Mouse (Mus musculus): ENCODE results near the gene Itpr1.

Itpr1 gene

GRCm38 (mm10) chr6:108517241-108517981 lies 304.5 kb downstream of the Itpr1 start:
- no peak for DNase-seq (ENCODE audit: low spot score in 2 of 2)

GRCm38 (mm10) chr6:108517986-108518385 lies 305.1 kb downstream of the Itpr1 start:
- no peak for DNase-seq (ENCODE audit: low spot score in 2 of 2)

DNA sequence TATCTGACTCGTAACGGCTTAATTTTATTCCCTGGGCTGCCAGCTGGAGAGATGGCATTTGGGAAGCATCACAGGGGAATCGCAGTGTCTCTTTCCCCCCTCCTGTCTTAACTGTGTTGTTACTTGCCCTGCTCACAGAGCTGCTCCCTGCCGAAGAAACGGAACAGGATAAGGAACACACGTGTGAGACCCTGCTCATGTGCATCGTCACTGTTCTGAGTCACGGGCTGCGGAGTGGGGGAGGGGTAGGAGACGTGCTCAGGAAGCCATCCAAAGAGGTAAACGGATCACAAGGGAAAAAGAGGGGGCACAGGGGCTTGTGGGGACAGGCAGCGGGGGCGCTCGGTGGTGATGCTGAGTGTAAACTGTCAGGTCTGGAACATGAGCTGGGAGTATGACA lies 305.7 kb downstream of the Itpr1 start:
- DNase-seq (ENCODE audit: low spot score in 2 of 2) = no peak

GRCm38 (mm10) chr6:108519327-108519726 lies 306.4 kb downstream of the Itpr1 start:
- no peak for DNase-seq (ENCODE audit: low spot score in 2 of 2)

DNA sequence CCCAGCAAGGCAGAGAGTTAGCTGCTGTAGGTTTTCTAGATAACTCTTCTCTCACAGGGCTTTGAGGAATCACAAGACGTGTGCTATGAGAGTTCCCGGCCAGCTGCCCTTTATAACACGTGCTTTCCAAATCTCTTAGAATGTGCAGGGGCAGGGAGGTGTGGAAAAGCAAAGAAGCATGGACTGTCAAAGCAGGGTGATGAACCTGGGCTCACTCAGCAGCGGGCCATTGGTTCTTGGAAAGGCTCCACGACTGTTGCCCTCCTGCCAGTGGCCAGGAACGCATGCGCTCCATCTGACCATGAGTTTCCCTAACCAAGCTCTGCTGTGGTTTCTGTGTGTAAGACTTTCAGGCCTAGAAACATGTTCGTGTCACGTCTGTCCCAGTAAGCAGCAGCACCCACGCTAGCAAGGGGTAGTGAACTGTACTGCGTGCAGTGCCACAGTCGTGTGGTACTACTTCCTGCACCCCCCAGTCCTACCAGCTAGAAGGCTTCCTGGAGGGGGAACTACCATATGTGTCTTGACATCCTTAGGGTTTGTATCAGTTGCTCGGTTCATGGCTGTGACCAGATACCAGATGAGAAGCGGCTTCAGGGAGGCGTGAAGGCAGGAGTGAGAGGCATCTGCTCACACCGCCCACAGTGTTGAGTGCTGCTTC lies 311.2 kb downstream of the Itpr1 start:
- DNase-seq (ENCODE audit: low spot score in 2 of 2) = no peak

DNA sequence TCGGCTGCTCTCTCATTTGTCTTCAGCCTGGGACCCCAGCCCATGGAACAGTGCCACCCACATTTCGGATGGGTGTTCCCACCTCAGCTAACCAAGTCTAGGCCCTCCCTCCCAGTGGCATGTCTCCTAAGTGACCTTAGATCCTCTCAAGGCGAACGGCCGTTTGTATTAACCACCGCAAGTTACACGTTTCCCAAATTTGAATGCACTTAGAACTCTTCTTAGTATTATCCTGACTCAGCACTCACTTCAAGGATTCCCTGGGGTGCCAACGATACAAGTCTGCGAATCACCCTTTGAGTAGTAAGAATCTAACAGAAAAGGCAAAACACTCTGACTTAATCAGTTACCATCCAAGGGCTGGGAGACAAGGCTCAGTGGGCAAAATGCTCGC lies 311.7 kb downstream of the Itpr1 start:
- no peak for DNase-seq (ENCODE audit: low spot score in 2 of 2)

GRCm38 (mm10) chr6:108527560-108527959 lies 314.7 kb downstream of the Itpr1 start:
- no peak for DNase-seq (ENCODE audit: low spot score in 2 of 2)

DNA sequence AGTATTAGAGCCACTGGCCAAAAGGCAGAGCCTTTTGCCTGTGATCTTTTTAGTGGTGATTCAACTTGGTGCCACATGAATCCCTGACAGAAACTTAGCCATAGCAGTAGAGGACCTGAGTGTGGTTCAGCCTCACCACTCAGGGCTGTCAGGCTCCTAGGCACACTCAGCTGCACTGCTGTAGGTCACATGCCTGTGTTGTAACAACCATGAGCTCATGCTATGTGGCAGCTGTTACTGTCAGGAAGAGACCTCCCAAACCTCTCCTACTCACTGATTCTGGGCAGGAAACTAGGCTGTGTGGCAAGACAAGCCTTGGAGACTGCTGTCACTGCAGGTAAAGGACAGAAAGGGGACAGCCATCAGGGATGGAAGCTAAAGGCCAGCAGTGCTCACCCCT lies 315.1 kb downstream of the Itpr1 start:
- DNase-seq (ENCODE audit: low spot score in 2 of 2) = no peak

- no peak for DNase-seq (ENCODE audit: low spot score in 2 of 2)
Measured at GRCm38 (mm10) chr6:108529150-108529549, 316.3 kb downstream of the Itpr1 start.

DNA sequence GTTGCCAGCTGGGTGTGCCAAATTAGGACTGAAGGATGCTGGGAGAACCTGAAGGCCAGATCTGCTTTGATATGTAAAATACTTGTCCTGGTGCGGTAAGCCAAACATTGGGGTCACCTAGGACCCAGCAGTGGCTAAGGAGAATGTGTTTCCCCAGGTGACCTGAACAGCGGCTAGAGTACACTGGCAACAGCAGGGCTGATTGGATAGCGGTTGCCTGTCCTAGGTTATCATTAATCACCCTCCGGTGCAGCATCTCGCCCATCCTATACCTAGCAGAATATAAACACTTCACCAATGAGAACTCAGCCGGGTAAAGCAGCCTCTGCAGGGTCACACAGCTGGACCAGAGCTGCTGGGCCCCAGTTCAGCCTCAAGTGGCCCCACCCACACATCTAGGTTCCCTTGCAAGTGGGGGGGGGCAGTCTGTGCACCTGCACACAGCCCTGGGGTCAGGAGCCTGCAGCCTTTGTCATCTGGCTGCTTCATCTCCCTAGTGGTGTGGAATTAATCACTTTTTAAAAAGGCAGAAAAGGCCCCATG lies 318.0 kb downstream of the Itpr1 start:
- no peak for DNase-seq (ENCODE audit: low spot score in 2 of 2)

DNA sequence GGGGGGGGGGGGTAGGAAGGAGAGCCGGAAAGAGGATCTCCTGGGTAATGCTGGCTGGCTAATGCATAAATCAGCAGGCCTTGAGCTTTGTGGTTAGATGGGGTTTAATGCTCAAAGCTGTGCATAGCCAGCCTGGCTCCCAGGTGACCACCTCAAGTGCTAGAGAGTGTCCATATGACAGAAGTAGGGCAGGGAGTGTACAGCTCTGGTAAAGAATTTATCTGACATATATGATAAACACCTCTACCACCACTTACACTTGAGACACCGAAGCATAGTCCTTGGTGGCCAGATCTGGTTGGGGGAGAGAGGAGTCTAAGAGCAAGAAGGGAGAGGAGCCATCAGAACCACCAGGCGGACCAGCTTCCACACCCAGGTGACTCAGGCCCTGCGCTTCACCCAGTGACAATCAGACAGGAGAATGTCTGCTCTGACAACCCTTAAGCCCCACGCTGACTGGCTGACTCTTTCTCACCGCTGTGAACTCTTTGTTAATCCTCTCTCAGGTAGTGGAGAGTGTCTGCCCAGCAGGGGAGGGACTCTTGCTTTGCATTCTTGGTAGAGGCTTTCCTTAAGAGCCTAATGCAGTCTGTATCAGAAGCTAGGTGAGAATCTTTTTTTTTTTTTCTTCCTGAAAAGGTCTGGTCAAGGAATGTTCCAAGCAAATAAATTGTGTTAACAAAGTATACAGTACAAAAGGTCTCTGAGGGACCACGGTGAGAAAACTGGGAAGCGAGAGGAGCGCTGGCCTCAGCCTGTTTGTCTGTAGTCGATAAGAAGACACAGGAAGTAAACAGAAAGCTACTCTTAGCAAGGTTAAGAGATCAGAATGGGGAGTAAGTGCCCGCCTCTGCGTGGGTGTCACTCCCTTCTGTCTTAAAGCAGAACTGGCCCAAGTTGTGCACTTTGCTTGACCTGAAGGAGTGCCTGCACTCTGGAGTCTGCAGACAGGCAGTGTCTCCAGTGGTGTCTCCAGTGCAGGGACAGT lies 318.7 kb downstream of the Itpr1 start:
- DNase-seq (ENCODE audit: low spot score in 2 of 2) = no peak

DNA sequence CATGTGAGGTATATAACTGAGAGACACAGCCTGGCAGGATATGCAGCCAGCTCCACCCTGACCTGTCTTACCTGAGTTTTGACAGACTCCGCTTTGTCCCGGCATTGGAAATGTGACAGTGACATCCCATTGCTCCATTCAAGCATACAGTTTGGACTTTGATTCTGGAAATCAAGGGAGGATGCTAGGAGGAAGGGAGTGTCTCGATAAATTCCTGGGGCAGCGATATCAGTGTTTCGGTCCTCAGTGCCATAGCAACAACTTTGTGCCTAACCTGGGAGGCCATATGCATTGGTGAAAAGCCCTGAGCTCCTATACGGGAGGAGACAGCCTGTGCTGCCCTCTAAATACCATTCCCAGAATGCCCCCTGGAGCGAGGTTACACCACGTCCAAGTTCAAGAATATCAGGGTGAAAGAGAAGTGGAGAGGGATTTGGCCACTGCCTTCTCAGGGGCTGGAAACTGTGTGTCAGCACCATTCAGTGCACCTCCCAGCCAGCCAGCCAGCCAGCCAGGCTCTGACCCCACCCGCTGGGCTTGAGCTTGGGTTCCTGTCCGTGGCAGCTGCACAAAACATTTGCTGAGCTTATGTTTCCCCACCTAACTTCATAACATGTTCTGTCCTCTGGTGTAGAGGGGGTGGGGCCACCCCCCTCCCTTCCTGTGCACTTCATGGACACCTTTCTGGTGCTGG lies 319.7 kb downstream of the Itpr1 start:
- no peak for DNase-seq (ENCODE audit: low spot score in 2 of 2)

GRCm38 (mm10) chr6:108534139-108534538 lies 321.2 kb downstream of the Itpr1 start:
- DNase-seq (ENCODE audit: low spot score in 2 of 2) = no peak

DNA sequence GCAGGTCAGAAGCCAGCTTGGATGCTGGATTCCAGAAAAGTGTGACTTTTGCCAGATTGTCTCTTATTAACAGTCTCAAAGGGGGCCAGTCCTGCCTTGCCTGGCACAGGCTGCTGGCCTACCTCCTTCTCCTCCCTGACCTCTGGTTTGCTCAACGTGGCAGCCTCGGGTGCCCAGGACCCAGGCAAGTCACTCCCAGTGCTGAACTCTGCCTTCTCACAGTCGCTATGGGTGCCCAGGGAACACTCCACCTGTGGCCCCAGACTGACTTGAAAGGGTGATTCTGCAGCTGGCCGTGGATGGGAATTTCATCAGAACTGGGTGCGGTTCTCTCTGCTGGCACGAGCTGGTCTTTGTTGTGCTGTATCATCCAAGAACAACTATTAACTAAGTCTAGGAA lies 321.7 kb downstream of the Itpr1 start:
- DNase-seq (ENCODE audit: low spot score in 2 of 2) = no peak

DNA sequence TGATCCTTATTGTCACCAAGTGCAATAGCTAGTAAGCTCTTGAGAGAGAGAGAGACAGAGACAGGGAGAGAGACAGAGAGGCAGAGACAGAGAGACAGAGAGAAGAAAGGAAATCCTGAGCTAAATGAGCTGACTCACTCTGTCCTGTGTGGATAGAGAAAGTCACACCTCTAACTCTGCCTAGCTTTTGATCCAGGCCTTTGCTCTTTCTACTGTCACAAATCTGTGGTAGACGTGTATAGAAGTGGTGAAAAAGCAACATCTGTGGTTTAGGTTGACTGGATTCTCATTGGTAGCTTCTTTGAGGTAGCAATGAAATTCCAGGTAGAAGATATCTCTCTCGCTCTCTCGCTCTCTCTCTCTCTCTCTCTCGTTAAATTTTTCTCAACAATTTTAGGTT lies 322.4 kb downstream of the Itpr1 start:
- no peak for DNase-seq (ENCODE audit: low spot score in 2 of 2)

DNA sequence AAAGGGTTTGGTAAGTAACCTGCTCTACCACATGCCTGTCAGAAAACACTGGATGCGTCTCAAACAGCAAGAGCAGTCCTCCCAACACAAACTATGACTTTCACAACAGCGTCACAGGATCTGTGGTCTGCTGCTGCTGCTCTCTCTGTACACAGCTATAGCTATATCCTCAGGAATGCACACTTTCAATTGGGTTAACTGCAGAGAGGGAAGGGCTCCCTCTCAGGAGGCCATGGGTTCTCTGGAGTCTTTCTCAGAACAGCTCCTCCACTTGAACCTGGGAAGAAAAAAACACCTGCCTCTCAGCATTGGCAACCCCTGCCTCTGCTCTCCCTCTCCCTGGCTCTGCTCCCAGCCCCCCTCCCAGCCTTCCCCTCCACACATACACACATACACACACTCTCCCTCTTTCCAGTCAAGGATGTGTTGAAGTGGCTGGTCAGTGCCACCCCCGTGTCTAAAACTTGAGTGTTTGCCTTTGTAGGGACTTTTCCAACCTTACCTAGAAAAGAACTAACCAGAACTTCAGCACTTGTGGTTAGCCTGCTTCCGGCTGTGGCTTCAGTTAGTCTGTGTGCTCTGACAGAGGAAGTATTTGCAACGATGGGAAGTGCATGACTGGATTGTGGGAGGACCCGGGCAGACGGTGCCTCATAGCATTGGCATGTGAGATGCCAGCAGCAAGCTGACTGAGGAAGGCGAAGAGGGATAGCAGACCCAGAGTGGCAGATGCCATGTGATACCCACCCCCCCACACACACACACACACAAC lies 323.8 kb downstream of the Itpr1 start:
- DNase-seq (ENCODE audit: low spot score in 2 of 2) = no peak

DNA sequence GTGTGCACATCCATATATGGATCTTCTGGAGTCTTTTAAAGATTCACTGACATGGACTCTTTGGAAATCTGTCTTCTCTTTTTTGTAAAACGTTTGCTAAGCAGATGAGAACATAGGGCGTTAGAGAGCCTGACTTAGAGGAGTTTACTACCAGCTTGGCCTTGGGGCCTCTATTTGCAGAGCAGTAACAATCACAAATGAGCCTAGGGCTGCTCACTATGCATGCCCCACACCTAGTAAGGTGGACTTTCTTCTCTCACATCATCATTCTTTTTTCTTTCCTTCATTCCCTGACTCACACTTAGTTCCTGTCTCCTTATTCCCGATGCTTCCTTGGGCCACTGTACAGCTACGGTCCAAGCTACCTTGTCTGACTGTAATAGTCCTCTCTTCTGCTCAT lies 325.5 kb downstream of the Itpr1 start:
- DNase-seq (ENCODE audit: low spot score in 2 of 2) = no peak

- no peak for DNase-seq (ENCODE audit: low spot score in 2 of 2)
Measured at GRCm38 (mm10) chr6:108540441-108540840, 327.5 kb downstream of the Itpr1 start.

- DNase-seq (ENCODE audit: low spot score in 2 of 2) = no peak
Measured at GRCm38 (mm10) chr6:108544917-108545316, 332.0 kb downstream of the Itpr1 start.

GRCm38 (mm10) chr6:108545464-108545863 lies 332.6 kb downstream of the Itpr1 start:
- DNase-seq (ENCODE audit: low spot score in 2 of 2) = no peak

DNA sequence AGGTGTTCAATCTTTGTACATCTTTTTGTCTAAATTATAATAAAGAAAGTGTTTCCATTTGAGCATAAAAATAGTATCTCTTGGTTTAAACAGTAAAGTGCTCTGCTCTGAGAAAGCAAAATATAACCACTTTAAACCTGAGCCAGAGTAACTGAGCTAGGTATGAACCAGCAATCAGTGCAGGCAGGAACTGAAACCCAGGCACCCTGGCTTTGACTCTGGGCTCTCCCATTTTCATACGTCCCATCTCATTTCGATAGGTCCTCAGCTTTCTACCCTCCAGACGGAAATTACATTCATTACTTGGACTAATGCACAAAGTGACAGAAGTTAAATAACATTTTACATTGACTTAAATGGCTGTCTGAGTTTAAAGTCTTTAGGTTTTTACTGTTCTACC lies 335.5 kb downstream of the Itpr1 start:
- DNase-seq (ENCODE audit: low spot score in 2 of 2) = no peak

Measured in frontal cortex, postnatal 36 days (tissue).